Mouse (Mus musculus) thymus, adult 18-20 months (tissue): Measurements from ENCODE around the gene Olfr889.
"Not testable (repeated sequence)": the region's sequence is repeated elsewhere in the genome, so short reads cannot be mapped to it uniquely, and the experiment has no call there.

Experiments used
- DNase-seq, 2 experiments: peaks; one replicate each; pipeline ENCODE4 v3.0.0; 2022; ENCODE audit warnings: mixed read lengths in 2 of 2

Olfr889 gene

GRCm38 (mm10) chr9:38114898-38115297 is at the start of gene Olfr889:
Olfr889 (plus strand) TSS chr9:38115198.
- no peak for DNase-seq

GRCm38 (mm10) chr9:38083772-38084171 is 31.2 kb upstream of the Olfr889 start, which contains the start of gene Olfr887:
Olfr887 (plus strand) TSS chr9:38084072.
- no peak for DNase-seq

- DNase-seq = no peak
Observed at GRCm38 (mm10) chr9:38107828-38108227, 7.2 kb upstream of the Olfr889 start, which contains the start of gene Olfr888. Olfr888 (plus strand) TSS chr9:38108128.

GRCm38 (mm10) chr9:38142217-38142616 is 27.2 kb downstream of the Olfr889 start, which contains the start of gene Olfr890:
Olfr890 (plus strand) TSS chr9:38142517.
- no peak for DNase-seq

- DNase-seq = not testable (repeated sequence)
Observed at GRCm38 (mm10) chr9:38168341-38168740, 53.3 kb downstream of the Olfr889 start.
